Mouse (Mus musculus) frontal cortex, postnatal 36 days (tissue): ENCODE results near the gene Olfr568.

Source experiments
- DNase-seq, 2 experiments: peaks; one replicate each; pipeline ENCODE4 v3.0.0; 2022; ENCODE audit warnings: low spot score in 2 of 2

Olfr568 gene

GRCm38 (mm10) chr7:102876822-102877221 is at the start of gene Olfr568:
Olfr568 (plus strand) TSS chr7:102877122.
- DNase-seq, result no peak

GRCm38 (mm10) chr7:102855807-102856206 is 21.1 kb upstream of the Olfr568 start:
- DNase-seq, result no peak

- DNase-seq, result no peak
These were observed 18.3 kb upstream of the Olfr568 start, which contains the start of gene Olfr566 for GRCm38 (mm10) chr7:102858665-102859064. Olfr566 (minus strand) TSS chr7:102858765.

GRCm38 (mm10) chr7:102890782-102891181 is 13.9 kb downstream of the Olfr568 start, which contains the start of gene Olfr569:
Olfr569 (minus strand) TSS chr7:102890882.
- no peak for DNase-seq

- no peak for DNase-seq
These were observed 38.3 kb downstream of the Olfr568 start for GRCm38 (mm10) chr7:102915261-102915660.

- DNase-seq, result no peak
These were observed 39.5 kb downstream of the Olfr568 start for GRCm38 (mm10) chr7:102916405-102916804.

- no peak for DNase-seq
These were observed 40.3 kb downstream of the Olfr568 start, which contains the start of gene Olfr571 for GRCm38 (mm10) chr7:102917032-102917875. Olfr571 (minus strand) TSS chr7:102917536.

- peak in 1 of 2 experiments; percentile 3 for DNase-seq
These were observed 42.7 kb downstream of the Olfr568 start for GRCm38 (mm10) chr7:102919632-102920031.

GRCm38 (mm10) chr7:102924109-102924508 is 47.2 kb downstream of the Olfr568 start, which contains the start of gene Olfr572:
Olfr572 (plus strand) TSS chr7:102924409.
- DNase-seq, result no peak

GRCm38 (mm10) chr7:102927105-102927504 is 50.2 kb downstream of the Olfr568 start:
- no peak for DNase-seq
